Mouse (Mus musculus): ENCODE data around the gene Vmn1r123. TPM values are rescaled to one million over a fixed set of nuclear protein-coding genes. Genes with fewer than 3 reads are reported as not detected.
"Not testable (repeated sequence)": the region's sequence is repeated elsewhere in the genome, so short reads cannot be mapped to it uniquely, and the experiment has no call there.

The Vmn1r123 gene
- total RNA-seq (2021) = not detected in 2 replicates
- long read RNA-seq, experiment 1 = 0 reads
- long read RNA-seq, experiment 2 = 0 reads

- DNase-seq = not testable (repeated sequence)
Observed at GRCm38 (mm10) chr7:21161885-21162284, at the start of gene Vmn1r123. TSS of gene Vmn1r123 (plus strand) at chr7:21162185.

- not testable (repeated sequence) for DNase-seq
Observed at GRCm38 (mm10) chr7:21134028-21134427, 28.0 kb upstream of the Vmn1r123 start, which contains the start of gene Vmn1r122. TSS of gene Vmn1r122 (minus strand) at chr7:21134128.

GRCm38 (mm10) chr7:21190323-21190722 is 28.3 kb downstream of the Vmn1r123 start, which contains the start of gene Gm5157:
TSS of gene Gm5157 (minus strand) at chr7:21190423.
- DNase-seq = not testable (repeated sequence)

Other genes starting within 250 kb of the Vmn1r123 start
- not detected in 2 replicates for gene Vmn1r118, start 249.8 kb upstream of the Vmn1r123 start, total RNA-seq (2021)
- gene Vmn1r119, start 149.7 kb upstream of the Vmn1r123 start, total RNA-seq (2021) = not detected in 2 replicates
- gene Vmn1r120, start 108.4 kb upstream of the Vmn1r123 start, total RNA-seq (2021) = not detected in 2 replicates
- not detected in 2 replicates for gene Vmn1r121, start 63.7 kb upstream of the Vmn1r123 start, total RNA-seq (2021)
- not detected in 2 replicates for gene Vmn1r122, start 28.1 kb upstream of the Vmn1r123 start, total RNA-seq (2021)
- gene Gm5157, start 28.2 kb downstream of the Vmn1r123 start, total RNA-seq (2021) = not detected in 2 replicates
- gene Vmn1r124, start 98.4 kb downstream of the Vmn1r123 start, total RNA-seq (2021) = not detected in 2 replicates
- gene Vmn1r125, start 110.0 kb downstream of the Vmn1r123 start, total RNA-seq (2021) = not detected in 2 replicates
- not detected in 2 replicates for gene Vmn1r126, start 139.3 kb downstream of the Vmn1r123 start, total RNA-seq (2021)
- not detected in 2 replicates for gene Vmn1r127, start 157.7 kb downstream of the Vmn1r123 start, total RNA-seq (2021)
- not detected in 2 replicates for gene Vmn1r128, start 187.2 kb downstream of the Vmn1r123 start, total RNA-seq (2021)
- not detected in 2 replicates for gene Vmn1r129, start 199.1 kb downstream of the Vmn1r123 start, total RNA-seq (2021)

Data from adrenal gland, postnatal 14 days (tissue).